Mouse (Mus musculus): ENCODE measurements at regions not wholly inside any gene's neighbourhood (a gene's known extent, or its start where the extent isn't known, plus 50 kb on each side); places are given as distances from the start of the nearest gene placed in this dataset.
"Not testable (repeated sequence)": the region's sequence is repeated elsewhere in the genome, so short reads cannot be mapped to it uniquely, and the experiment has no call there.

- no peaks in the 10 kb centered on the region for H3K9me3 ChIP-seq (replicated peaks; ENCODE audit: control insufficient read depth, low read length)
- TF ChIP-seq EP300 (IDR thresholded peaks at IDR 0.05; ENCODE audit: low read depth) (no peak), CTCF (IDR thresholded peaks at IDR 0.05; ENCODE audit: low read depth) (no peak)
- H3K9ac ChIP-seq (replicated peaks; ENCODE audit: low read depth, low read length), result no peak overlapping the region
- DNase-seq (ENCODE audit: low spot score) (no peak), ATAC-seq (ENCODE audit: insufficient read depth, low read depth) (no peak)
- WGBS, result 30% methylated on average over 5 of the region's 5 CpGs
- H3K27me3 ChIP-seq (ENCODE audit: control insufficient read depth, insufficient read depth, low read length), result no peaks in the 10 kb centered on the region
- H3K27ac ChIP-seq (ENCODE audit: low read depth), result peak overlapping the region; percentile 66
- H3K4me2 ChIP-seq (ENCODE audit: low read depth, low read length), result peak overlapping the region; percentile 42
- peaks cover 8% of the 10 kb centered on the region; the same call in 1 of the 2 replicates for H3K4me1 ChIP-seq (ENCODE audit: control insufficient read depth, insufficient read depth)
- H3K36me3 ChIP-seq (replicated peaks; ENCODE audit: control insufficient read depth, insufficient read depth, low read length), result no peaks in the 10 kb centered on the region
- H3K4me3 ChIP-seq (ENCODE audit: low read depth, low read length), result no peak overlapping the region
Measured at GRCm38 (mm10) chr10:91430281-91430680, 249.2 kb upstream of the Tmpo start.

- H3K27ac ChIP-seq (ENCODE audit: low read depth), result no peak overlapping the region
- no peak overlapping the region for H3K4me3 ChIP-seq (ENCODE audit: low read depth, low read length)
- TF ChIP-seq CTCF (IDR thresholded peaks at IDR 0.05; ENCODE audit: low read depth) (no peak), EP300 (IDR thresholded peaks at IDR 0.05; ENCODE audit: low read depth) (no peak)
- no peaks in the 10 kb centered on the region for H3K36me3 ChIP-seq (replicated peaks; ENCODE audit: control insufficient read depth, insufficient read depth, low read length)
- no peak overlapping the region for H3K4me2 ChIP-seq (ENCODE audit: low read depth, low read length)
- DNase-seq (ENCODE audit: low spot score) (no peak), ATAC-seq (ENCODE audit: insufficient read depth, low read depth) (no peak)
- no peaks in the 10 kb centered on the region for H3K9me3 ChIP-seq (replicated peaks; ENCODE audit: control insufficient read depth, low read length)
- no peak overlapping the region for H3K9ac ChIP-seq (replicated peaks; ENCODE audit: low read depth, low read length)
- no peaks in the 10 kb centered on the region for H3K27me3 ChIP-seq (ENCODE audit: control insufficient read depth, insufficient read depth, low read length)
- H3K4me1 ChIP-seq (ENCODE audit: control insufficient read depth, insufficient read depth), result peaks cover 8% of the 10 kb centered on the region; the same call in 1 of the 2 replicates
- WGBS, result 63% methylated on average over 3 of the region's 3 CpGs
Measured at GRCm38 (mm10) chr10:91426584-91426983, 245.5 kb upstream of the Tmpo start.

- H3K27ac ChIP-seq (ENCODE audit: low read depth); H3K36me3 ChIP-seq (replicated peaks; ENCODE audit: control insufficient read depth, insufficient read depth, low read length); DNase-seq (ENCODE audit: low spot score); H3K9me3 ChIP-seq (replicated peaks; ENCODE audit: control insufficient read depth, low read length); ATAC-seq (ENCODE audit: insufficient read depth, low read depth); H3K4me1 ChIP-seq (ENCODE audit: control insufficient read depth, insufficient read depth); H3K4me3 ChIP-seq (ENCODE audit: low read depth, low read length); H3K9ac ChIP-seq (replicated peaks; ENCODE audit: low read depth, low read length); H3K4me2 ChIP-seq (ENCODE audit: low read depth, low read length); H3K27me3 ChIP-seq (ENCODE audit: control insufficient read depth, insufficient read depth, low read length): not testable (repeated sequence)
- WGBS, result 81% methylated on average over 7 of the region's 7 CpGs
Measured at GRCm38 (mm10) chr10:91425625-91426385, 244.7 kb upstream of the Tmpo start.

GRCm38 (mm10) chr10:91424786-91425185, 243.7 kb upstream of the Tmpo start:
- Histone ChIP-seq H3K4me3 (ENCODE audit: low read depth, low read length) (no peak overlapping the region), H3K4me2 (ENCODE audit: low read depth, low read length) (no peak overlapping the region), H3K36me3 (replicated peaks; ENCODE audit: control insufficient read depth, insufficient read depth, low read length) (no peaks in the 10 kb centered on the region), H3K4me1 (ENCODE audit: control insufficient read depth, insufficient read depth) (peaks cover 6% of the 10 kb centered on the region; the same call in 1 of the 2 replicates), H3K9ac (replicated peaks; ENCODE audit: low read depth, low read length) (no peak overlapping the region), H3K27ac (ENCODE audit: low read depth) (no peak overlapping the region), H3K27me3 (ENCODE audit: control insufficient read depth, insufficient read depth, low read length) (no peaks in the 10 kb centered on the region), H3K9me3 (replicated peaks; ENCODE audit: control insufficient read depth, low read length) (no peaks in the 10 kb centered on the region)
- no peak for DNase-seq (ENCODE audit: low spot score)
- 37% methylated on average over 5 of the region's 5 CpGs for WGBS
- no peak for ATAC-seq (ENCODE audit: insufficient read depth, low read depth)
- no peak for TF ChIP-seq CTCF (IDR thresholded peaks at IDR 0.05; ENCODE audit: low read depth)
- TF ChIP-seq EP300 (IDR thresholded peaks at IDR 0.05; ENCODE audit: low read depth), result no peak

GRCm38 (mm10) chr10:91387255-91387654, 206.1 kb upstream of the Tmpo start:
- no peaks in the 10 kb centered on the region for H3K4me1 ChIP-seq (ENCODE audit: control insufficient read depth, insufficient read depth)
- no peaks in the 10 kb centered on the region for H3K9me3 ChIP-seq (replicated peaks; ENCODE audit: control insufficient read depth, low read length)
- H3K4me2 ChIP-seq (ENCODE audit: low read depth, low read length), result no peak overlapping the region
- TF ChIP-seq CTCF (IDR thresholded peaks at IDR 0.05; ENCODE audit: low read depth) (no peak), EP300 (IDR thresholded peaks at IDR 0.05; ENCODE audit: low read depth) (no peak)
- no peak overlapping the region for H3K4me3 ChIP-seq (ENCODE audit: low read depth, low read length)
- DNase-seq (ENCODE audit: low spot score), result no peak
- H3K27ac ChIP-seq (ENCODE audit: low read depth), result no peak overlapping the region
- H3K36me3 ChIP-seq (replicated peaks; ENCODE audit: control insufficient read depth, insufficient read depth, low read length), result no peaks in the 10 kb centered on the region
- H3K27me3 ChIP-seq (ENCODE audit: control insufficient read depth, insufficient read depth, low read length), result no peaks in the 10 kb centered on the region
- ATAC-seq (ENCODE audit: insufficient read depth, low read depth), result no peak
- H3K9ac ChIP-seq (replicated peaks; ENCODE audit: low read depth, low read length), result no peak overlapping the region
- WGBS, result 48% methylated on average over 3 of the region's 3 CpGs

- no peak overlapping the region for H3K4me3 ChIP-seq (ENCODE audit: low read depth, low read length)
- DNase-seq (ENCODE audit: low spot score) (peak; percentile 7), ATAC-seq (ENCODE audit: insufficient read depth, low read depth) (peak; percentile 30; the same call in 1 of the 2 replicates)
- 42% methylated on average over 2 of the region's 2 CpGs for WGBS
- H3K36me3 ChIP-seq (replicated peaks; ENCODE audit: control insufficient read depth, insufficient read depth, low read length), result no peaks in the 10 kb centered on the region
- no peaks in the 10 kb centered on the region for H3K27me3 ChIP-seq (ENCODE audit: control insufficient read depth, insufficient read depth, low read length)
- TF ChIP-seq CTCF (IDR thresholded peaks at IDR 0.05; ENCODE audit: low read depth) (no peak), EP300 (IDR thresholded peaks at IDR 0.05; ENCODE audit: low read depth) (no peak)
- H3K4me2 ChIP-seq (ENCODE audit: low read depth, low read length), result no peak overlapping the region
- H3K27ac ChIP-seq (ENCODE audit: low read depth), result no peak overlapping the region
- H3K9ac ChIP-seq (replicated peaks; ENCODE audit: low read depth, low read length), result no peak overlapping the region
- H3K4me1 ChIP-seq (ENCODE audit: control insufficient read depth, insufficient read depth), result no peaks in the 10 kb centered on the region
- no peaks in the 10 kb centered on the region for H3K9me3 ChIP-seq (replicated peaks; ENCODE audit: control insufficient read depth, low read length)
Measured at GRCm38 (mm10) chr10:91384372-91384771, 203.3 kb upstream of the Tmpo start.
